Mouse (Mus musculus): ENCODE data around the gene Parp3.

Gene Parp3

DNA sequence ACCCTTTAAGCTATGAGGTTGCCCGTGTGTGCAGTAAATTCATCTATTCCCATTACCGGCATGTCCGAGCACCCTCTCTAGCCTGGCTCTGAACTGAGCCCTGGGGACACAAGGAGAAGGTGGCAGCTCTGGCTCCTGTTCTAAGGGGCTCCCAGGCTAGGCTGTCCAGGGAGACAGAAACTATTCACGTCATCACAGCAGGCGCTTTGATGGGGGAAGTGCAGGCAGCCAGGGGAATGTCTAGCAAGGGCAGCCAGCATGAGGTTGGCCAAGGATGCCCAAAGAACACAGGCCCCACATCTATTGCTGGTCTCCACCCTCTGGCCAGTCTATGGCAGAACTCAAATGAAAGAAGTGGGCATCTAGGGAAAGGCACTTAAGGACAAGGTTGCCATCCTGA, 18.8 kb downstream of the Parp3 start:
- DNase-seq (ENCODE audit: extremely low read depth, low read depth), result no peak

DNA sequence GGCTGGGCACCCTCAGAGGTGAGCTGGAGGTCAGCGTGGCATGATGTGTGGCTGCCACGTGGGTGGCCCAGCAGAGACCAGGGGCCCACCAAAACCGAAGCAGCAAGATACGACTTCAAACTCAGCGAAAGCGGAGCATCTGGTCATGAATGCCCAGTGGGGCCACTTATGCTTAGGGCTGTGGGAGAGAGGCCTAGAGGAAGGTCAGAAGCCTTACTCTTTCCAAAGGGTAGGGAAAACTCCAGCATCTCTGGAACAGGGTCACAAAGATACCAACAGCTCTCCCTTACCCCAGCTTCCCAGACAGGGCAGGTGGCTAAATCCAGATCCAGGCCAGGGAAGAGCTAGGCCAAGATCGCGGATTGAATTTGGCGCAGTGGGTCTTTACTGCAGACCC, 19.6 kb downstream of the Parp3 start:
- DNase-seq (ENCODE audit: extremely low read depth, low read depth), result no peak

DNA sequence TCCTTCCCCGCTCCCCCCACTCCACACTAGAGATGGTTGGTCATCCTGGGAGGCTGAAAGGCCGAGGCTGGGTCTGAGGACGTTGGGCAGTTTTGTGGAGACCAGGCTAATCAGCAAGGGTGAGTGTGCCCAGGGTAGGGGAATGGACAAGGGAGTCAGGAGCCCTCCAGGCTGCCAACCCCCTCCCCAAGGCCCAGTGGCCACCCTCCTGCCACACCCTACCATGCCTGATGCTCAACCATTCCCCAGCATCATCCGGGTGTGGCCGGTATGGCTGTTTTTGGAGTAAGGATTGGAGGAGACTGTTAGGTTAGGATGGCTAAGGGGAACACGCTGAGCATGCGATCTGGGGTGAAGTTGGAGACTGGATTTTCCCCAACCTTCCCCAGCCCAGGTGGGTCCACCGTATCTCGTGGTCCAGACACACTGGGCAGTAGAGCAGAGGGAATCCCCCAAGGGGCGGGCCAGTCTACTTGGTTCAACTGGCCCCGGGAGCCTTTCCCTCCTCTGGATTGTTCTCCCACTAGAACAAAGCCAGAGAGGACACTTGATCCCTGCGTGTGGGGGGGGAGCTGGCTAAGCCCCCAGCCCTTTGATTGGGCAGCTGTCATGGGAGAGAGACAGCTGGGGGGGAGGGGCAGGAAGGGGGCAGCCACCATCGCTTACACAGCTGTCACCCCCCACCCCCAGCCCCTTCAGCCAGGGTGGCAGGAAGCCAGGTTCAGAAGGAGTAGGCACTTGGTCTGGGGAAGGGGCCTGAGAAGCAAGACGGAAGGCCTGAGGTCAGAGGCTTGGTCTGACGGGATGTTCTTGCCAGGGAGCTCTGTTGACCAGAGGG, 20.2 kb downstream of the Parp3 start:
- no peak for DNase-seq (ENCODE audit: extremely low read depth, low read depth)

GRCm38 (mm10) chr9:106454888-106455681, 21.7 kb downstream of the Parp3 start:
- DNase-seq (ENCODE audit: extremely low read depth, low read depth), result no peak

DNA sequence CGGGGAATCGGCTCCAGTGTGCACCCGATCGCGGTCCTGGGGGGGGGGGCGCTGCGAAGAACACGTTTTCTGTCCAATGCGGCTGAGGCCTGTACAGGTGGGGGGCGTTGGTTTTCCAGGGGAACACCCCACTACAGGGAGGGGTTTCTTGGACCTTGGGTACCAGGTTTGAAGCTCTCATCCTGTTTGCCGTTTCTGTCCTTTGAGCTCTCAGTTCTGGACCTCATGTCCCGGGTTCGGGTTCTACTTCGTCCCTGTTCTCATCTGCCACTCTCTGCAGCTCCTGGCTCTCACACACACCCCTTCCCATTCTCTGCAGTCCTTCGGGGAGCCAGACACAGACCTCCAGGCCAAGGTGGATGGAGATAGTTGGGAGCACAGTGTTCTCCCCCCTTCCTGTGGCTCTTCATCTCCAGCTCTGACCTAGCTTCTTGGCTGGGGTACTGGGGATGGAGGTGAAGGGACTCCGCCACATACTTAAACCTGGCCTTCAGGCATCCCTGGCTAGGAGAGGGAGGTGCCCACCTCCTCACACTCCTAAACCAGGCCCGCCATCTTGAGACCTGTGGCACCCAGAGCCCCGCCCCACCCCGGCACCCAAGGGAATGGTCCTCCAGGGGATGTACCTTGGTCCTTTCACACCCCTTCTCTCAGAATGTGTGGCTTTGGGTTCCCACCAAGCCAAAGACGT, 22.5 kb downstream of the Parp3 start:
- no peak for DNase-seq (ENCODE audit: extremely low read depth, low read depth)

DNA sequence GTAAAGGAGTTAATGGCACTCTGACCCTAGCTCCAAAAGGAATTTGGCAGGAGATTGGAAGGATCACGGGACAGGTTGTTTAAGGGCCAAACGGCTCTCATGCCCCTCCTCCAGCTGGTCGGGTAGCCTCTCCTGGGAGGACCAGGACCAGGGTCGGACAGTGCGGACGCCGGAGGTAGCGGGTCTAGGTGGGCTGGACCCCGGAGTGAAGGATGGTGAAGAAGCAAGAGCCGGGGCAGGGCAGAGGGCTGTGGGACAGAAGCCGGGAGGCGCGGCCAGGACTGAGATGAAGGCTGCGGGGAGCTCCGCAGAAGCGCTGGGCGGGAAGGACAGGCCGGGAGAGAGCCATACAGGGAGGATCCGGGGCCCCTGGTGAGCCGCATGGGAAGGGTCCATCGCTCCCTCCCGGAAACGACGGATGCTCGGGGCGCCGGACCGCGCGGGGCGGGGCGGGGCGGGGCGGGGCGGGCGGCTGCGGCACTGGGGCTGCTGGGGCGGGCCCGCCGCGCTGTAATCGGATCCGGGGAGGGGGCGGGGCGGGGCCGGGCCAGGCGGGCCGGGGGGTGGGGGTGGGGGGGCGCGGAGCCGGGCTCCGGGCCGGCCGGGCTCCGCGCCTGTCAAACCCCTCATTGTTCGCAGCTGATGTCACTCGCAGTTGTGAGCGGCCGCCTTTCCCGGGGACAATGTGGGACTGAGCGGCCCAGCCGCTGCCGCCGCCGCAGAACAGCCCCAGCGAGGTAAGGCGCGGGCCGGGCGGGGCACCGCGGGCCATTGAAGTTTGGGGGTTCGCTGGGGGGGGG, 23.3 kb downstream of the Parp3 start, which contains the start of gene Pcbp4:
Gene Pcbp4, plus strand, starts transcription at position 21 of the 800 bp plus-strand sequence.
- no peak for DNase-seq (ENCODE audit: extremely low read depth, low read depth)

- no peak for DNase-seq (ENCODE audit: extremely low read depth, low read depth)
Observed at GRCm38 (mm10) chr9:106452821-106453220, 23.9 kb downstream of the Parp3 start.

DNA sequence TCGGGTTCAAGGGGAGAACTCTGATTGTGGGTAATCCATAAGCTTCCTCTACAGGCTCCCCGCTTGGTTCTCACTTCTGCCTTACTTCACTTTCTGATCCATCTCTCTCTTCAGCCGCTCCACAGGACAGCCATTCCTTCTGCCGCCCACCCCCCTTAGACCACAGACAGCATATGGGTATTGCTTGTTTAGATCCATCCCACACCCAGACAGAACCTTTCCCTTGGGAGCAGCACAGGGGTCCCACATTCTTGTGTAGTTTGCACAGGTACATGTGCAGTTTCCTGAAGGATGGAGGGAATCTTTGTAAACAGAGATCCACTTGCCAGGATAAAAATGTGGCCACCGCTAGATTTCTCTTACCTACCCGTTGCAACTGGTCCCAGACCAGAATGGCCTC, 24.4 kb downstream of the Parp3 start:
- DNase-seq (ENCODE audit: extremely low read depth, low read depth), result no peak

DNA sequence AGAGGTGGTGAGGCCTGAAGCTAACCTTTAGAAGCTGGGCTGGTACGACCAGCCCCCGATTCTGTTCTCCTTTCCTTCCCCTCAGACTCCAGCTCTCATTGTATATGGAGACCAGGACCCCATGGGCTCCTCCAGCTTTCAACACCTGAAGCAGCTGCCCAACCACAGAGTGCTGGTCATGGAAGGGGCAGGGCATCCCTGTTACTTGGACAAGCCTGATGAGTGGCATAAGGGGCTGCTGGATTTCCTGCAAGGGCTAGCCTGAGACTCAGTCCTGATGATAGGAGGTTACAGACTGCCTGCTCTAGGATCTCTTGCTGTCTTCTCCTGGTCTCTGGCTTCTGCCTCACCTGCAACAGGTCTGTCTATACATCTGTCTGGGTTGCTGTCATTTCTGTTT, 24.9 kb downstream of the Parp3 start:
- DNase-seq (ENCODE audit: extremely low read depth, low read depth), result no peak

DNA sequence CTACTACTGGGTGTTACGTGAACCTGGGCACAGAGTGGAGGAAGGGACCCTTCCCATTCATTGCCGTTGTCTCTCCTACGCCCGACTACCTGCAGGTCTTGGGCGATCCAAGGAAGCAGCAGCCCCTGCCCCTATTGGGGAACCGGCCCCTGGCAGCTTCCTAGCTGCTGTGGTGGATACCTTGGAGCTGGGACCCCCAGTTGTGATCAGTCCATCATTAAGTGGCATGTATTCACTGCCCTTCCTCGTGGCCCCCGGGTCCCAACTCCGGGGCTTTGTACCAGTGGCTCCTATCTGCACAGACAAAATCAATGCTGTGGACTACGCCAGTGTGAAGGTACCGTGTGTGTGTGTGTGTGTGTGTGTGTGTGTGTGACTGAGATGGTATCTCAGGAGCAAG, 25.5 kb downstream of the Parp3 start:
- DNase-seq (ENCODE audit: extremely low read depth, low read depth), result no peak

DNA sequence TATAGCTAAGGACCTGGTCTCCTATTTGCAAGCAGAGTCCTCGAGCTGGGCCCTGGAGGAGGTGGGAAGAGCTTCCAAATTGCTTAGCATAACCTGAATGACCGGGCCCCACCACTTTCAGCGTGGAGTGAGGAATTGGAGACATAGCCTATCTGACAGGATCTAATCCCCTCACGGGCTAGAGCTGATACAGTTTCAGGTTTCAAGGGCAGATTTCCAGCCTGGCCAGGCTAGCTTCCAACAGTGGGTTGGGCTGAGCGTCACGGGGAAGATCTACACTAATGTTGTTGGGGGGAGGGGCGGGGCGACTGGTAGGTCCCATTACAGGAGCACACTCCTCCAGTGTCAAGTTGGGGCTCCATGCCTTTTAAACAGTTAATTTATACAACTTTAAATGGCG, 26.1 kb downstream of the Parp3 start:
- DNase-seq (ENCODE audit: extremely low read depth, low read depth), result no peak

DNA sequence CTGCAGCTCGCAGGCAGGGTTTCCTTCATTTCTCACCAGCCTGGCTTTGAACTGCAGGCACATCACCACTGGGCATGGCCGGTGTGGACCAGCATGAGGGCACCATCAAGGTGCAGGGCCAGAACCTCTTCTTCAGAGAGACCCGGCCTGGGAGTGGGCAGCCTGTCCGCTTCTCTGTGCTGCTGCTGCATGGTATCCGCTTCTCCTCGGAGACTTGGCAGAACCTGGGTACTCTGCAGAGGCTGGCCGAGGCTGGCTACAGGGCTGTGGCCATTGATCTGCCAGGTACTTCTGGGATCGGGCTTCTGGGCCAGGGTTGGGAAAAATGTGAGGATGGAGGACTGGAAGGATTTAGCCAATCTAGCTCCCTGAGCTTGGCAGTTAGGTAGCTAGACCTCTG, 26.8 kb downstream of the Parp3 start:
- no peak for DNase-seq (ENCODE audit: extremely low read depth, low read depth)

DNA sequence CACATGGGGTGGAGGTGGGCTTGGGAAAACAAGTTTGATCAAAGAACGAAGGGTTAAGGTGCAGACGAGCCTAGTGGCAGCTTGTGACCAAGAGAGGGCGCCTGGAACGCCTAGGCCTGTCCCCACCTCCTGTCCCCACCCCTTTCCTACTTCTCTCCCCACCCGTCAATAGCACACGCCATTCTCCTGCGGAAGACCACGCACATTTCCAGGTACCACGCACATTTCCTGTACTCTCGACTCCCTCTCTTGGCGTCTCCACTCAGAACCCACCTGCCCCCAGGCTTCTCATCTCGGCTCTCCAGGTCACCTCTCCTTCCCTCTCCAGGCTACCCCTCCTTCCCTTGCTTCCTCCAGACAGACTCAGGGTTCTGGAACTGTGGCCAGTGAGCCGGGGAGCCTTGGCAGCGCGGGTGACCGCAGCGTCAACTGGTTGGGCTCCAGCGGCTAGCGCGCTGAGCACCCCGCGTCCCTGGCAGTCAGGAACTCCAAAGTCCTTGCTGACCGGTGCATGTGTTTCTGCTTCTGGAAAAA, 28.2 kb downstream of the Parp3 start:
- no peak for DNase-seq (ENCODE audit: extremely low read depth, low read depth)

DNA sequence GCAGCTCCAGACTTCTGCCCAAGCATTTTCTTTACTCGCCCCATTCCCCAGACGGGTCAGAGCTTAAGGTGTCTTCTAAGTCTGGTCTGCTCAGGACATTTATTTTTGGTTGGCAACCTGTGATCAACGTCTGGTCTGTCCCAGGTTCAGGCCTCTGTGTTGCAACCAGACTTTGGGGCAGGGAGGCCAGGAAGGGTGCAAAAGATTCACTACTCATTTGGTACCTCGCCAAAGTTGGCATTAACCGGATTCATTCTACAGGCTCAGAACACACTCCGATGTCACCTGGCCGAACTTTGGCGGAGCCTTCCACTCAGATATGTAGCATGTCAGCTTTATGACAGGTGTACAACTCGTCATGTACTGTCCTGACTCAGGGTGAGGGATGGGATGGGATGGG, 28.8 kb downstream of the Parp3 start:
- no peak for DNase-seq (ENCODE audit: extremely low read depth, low read depth)

GRCm38 (mm10) chr9:106447348-106447747, 29.4 kb downstream of the Parp3 start, which contains the start of the genes Abhd14b and Abhd14a:
Gene Abhd14b, plus strand, starts transcription at chr9:106447459.
Gene Abhd14a, minus strand, starts transcription at chr9:106447678.
- DNase-seq (ENCODE audit: extremely low read depth, low read depth), result peak; percentile 66

DNA sequence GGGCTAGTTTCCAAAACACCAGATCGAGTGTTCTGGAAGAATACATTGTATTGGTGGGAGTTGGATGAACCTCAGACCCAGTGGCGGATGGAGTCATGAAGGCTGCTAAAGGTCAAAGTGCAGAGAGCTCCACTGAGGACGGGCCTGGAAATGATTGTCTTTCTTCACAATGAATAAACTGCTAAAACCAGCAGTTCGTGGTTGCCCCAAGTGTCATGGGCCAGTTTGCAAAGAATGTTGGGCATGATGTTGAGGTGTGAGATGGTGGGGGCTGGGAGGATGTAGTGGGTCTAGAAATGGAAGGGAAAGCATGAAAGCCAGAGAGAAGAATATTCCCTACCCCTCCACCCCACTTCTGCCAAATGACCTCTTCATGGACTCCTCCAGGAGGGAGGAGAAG, 31.9 kb downstream of the Parp3 start:
- no peak for DNase-seq (ENCODE audit: extremely low read depth, low read depth)

GRCm38 (mm10) chr9:106442680-106443079, 34.1 kb downstream of the Parp3 start:
- no peak for DNase-seq (ENCODE audit: extremely low read depth, low read depth)

DNA sequence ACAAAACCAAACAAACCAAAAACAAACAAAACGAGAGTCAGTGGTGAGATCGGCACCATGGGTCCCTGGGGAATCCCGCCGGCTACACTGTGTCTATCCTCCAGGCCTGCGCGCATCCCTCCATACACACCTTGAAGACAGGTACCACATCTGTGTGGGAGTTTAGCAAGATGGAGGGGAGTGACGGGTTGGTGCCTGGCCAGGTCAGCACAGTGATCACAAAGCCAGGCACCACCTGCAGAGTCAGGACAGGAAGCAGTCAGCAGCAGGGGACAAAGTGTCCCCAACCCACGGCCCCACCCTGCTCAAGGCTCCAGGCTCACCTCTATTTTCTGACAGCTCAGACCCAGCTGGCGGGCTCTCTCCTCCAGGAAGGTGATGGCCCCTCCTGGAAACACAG, 40.2 kb downstream of the Parp3 start:
- no peak for DNase-seq (ENCODE audit: extremely low read depth, low read depth)

DNA sequence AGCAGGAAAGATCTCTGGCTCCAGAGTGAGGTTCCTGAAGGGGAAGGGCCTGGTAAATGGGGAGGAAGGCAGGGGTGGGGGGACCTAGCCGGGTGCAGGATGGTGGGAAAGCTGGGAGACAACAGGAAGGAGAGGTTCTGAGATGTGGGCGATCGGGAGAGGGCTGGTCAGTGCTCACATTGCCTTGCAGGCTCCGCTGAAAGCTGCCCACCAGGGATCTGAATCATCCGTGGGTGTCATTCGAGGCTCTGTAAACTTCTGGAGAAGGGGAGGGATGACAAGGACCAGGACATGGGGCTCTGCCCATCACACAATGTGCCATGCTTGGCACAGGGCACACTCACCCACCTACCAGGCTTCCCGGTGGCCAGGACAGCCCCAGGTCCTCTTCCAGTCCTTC, 43.4 kb downstream of the Parp3 start:
- DNase-seq (ENCODE audit: extremely low read depth, low read depth), result no peak

DNA sequence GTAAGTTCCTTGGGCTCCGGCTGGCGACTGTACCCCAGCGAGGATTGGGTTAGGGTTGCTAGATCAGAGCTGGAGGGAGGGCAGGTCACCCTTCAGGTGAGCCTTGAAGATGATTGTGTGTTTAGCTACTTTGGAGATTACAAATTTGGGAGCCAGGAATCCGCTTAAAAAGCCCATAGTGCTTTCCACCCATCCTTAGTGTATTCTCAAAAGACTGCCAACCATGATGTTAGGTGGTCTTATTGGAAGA, 46.8 kb downstream of the Parp3 start:
- DNase-seq (ENCODE audit: extremely low read depth, low read depth), result no peak
